Mouse (Mus musculus): ENCODE results near the gene D130052B06Rik. TPM values are rescaled to one million over a fixed set of nuclear protein-coding genes. Genes with fewer than 3 reads are reported as not detected.

The D130052B06Rik gene
- polyA plus RNA-seq, 1 experiment: not detected

DNA sequence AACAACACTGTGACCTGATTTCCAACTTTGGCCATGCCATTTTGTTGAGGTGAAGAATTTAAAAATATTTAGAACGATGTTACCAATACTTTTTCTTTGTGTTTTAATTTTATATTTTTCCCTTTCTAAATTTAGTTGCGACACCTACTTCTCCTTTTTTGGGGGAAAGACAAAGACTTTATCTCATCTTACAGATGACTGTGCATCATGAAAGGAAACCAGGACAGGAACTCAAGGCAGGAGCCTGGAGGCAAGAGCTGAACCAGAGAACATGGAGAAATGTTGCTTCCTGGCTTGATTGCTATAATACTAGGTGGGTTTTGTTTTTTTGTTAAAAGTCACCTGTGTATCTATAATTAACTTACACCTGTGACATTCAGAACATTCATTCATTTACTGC lies 38.0 kb downstream of the D130052B06Rik start:
- Histone ChIP-seq H3K4me3 (ENCODE audit: insufficient read depth, low read depth, low read length) (no peak overlapping the region), H3K27ac (replicated peaks; ENCODE audit: low read depth, low read length) (no peak overlapping the region), H3K4me1 (ENCODE audit: control insufficient read depth, insufficient read depth, insufficient read length, low read length) (no peaks in the 10 kb centered on the region)

DNA sequence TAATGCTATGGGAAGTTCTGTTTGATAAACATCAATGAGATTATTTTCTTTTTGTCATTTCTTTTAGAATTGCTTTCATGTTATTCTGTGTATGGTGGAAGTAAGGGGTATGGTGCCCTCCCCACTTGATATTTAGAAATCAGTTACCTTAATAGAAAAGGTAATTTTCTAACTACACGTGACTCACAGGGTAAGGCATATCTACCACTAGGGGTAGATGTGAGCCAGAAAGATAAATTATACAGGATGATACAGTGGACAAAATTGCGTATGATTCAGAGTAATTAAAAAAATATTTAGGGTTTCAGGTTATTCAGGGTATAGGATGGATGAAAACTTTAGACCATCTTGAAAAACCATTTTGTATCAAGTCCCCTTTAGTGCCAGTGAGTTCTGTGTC lies 50.3 kb downstream of the D130052B06Rik start:
- Histone ChIP-seq H3K4me3 (ENCODE audit: insufficient read depth, low read depth, low read length) (no peak overlapping the region), H3K27ac (replicated peaks; ENCODE audit: low read depth, low read length) (no peak overlapping the region), H3K4me1 (ENCODE audit: control insufficient read depth, insufficient read depth, insufficient read length, low read length) (no peaks in the 10 kb centered on the region)

DNA sequence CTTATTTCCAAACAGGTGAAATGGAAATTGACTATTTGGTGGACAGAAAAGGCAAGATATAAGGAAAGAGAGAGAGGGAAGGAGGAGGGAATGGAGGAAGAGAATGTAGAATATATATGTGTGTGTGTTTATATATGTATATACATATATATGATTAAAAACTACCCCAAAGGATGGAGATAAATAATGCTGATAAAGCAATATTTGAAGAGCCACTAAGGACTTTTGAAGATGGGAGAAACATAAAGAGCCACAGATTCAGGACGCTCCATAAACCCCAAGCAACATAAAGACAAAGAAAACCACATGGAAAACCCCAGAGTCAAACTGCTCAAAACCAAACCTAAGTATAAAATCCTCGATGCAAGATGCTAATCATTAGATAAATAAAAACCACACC lies 55.4 kb downstream of the D130052B06Rik start:
- Histone ChIP-seq H3K4me1 (ENCODE audit: control insufficient read depth, insufficient read depth, insufficient read length, low read length) (no peaks in the 10 kb centered on the region), H3K27ac (replicated peaks; ENCODE audit: low read depth, low read length) (no peak overlapping the region), H3K4me3 (ENCODE audit: insufficient read depth, low read depth, low read length) (no peak overlapping the region)

DNA sequence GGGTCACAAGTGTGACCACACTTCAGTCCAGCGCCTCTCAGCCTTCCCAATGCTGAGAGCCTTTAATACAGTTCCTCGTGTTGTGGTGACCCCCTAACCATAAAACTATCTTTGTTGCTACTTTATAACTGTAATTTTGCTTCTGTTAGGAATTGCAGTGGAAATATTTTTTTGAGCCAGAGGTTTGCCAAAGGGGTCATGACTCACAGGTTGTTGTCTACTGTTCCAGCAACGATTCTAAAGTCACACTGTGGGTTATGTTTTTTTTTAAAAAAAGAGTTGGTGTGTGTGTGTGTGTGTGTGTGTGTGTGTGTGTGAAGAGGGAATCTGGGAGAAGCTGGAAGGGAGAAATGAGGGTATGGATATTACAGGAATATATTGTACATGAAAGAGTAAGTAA lies 56.1 kb downstream of the D130052B06Rik start:
- Histone ChIP-seq H3K4me1 (ENCODE audit: control insufficient read depth, insufficient read depth, insufficient read length, low read length) (no peaks in the 10 kb centered on the region), H3K4me3 (ENCODE audit: insufficient read depth, low read depth, low read length) (no peak overlapping the region), H3K27ac (replicated peaks; ENCODE audit: low read depth, low read length) (no peak overlapping the region)

DNA sequence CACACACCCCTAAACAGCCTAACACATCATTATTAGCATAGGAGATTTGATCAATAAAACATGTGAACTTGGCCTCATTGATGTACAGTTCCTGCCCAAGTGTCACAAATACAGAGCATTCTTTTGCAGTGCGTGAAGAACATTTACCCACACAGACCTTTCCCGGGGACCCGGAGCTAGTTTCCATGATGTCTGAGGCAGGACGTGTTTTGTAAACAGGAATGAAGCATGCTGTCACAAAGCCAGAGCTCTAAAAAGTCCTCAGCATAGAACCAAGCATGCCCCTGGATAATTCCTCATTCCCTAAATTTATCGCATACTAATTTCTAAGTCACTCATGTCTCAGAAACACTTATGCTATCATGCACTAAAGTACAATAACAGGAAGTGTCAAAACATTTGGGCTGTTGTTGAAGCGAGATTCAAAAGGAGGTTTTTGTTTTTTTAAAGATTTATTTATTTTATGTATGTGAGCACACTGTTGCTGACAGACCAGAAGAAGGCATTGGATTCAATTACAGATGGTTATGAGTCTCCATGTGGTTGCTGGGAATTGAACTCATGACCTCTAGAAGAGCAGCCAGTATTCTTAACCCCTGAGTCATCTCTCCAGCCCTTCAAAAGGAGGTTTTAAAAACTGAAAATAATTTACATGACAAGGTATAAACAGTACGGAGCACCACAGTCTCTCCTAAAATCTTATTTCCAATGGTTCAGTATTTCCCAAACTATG lies 56.9 kb downstream of the D130052B06Rik start:
- Histone ChIP-seq H3K4me3 (ENCODE audit: insufficient read depth, low read depth, low read length) (no peak overlapping the region), H3K27ac (replicated peaks; ENCODE audit: low read depth, low read length) (no peak overlapping the region)

DNA sequence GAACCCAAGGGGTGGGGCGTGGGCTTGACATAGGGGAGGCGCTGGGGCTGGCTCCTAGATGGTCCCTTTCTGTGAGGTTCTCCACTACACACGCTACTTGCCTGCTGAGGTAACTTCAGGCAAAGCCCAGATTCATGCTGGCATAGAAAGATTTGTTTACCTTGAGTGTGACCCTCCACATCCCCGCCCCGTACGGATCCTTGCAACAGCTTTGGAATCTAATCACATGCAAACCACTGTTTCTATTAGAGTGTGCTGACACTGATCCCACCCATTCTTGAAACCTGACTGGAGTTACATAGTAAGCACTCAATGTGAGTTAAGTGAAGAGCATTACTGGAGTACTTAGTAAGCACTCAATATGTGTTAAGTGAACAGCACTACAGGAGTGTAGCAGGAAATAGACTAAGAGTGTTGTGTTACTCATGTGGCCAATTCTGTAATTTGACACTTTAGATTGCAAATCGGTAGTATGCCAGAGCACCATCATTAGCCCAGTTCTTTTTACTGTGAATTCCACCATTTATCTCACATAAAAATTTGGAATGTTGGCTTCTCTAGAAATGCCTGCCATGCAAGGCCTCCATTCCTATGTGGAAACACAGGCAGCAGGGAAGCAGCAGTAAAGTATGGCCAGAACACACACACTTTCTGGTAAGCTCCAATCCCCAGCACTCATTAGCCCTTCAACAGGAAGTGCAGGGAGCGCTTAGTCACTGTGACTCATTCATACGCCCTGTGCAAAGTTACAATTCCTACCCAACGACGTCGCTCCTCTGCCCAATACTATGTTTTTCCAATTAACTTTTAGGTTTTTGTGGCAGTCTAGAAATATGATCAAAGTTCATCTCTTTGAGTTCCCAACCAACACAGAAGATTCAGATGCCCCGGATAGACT lies 61.2 kb downstream of the D130052B06Rik start:
- Histone ChIP-seq H3K27ac (replicated peaks; ENCODE audit: low read depth, low read length) (no peak overlapping the region), H3K4me1 (ENCODE audit: control insufficient read depth, insufficient read depth, insufficient read length, low read length) (no peaks in the 10 kb centered on the region), H3K4me3 (ENCODE audit: insufficient read depth, low read depth, low read length) (no peak overlapping the region)

More for the DNA sequence above, 56.9 kb downstream of the D130052B06Rik start:
- H3K4me1 ChIP-seq (ENCODE audit: control insufficient read depth, insufficient read depth, insufficient read length, low read length): no peaks in the 10 kb centered on the region

DNA sequence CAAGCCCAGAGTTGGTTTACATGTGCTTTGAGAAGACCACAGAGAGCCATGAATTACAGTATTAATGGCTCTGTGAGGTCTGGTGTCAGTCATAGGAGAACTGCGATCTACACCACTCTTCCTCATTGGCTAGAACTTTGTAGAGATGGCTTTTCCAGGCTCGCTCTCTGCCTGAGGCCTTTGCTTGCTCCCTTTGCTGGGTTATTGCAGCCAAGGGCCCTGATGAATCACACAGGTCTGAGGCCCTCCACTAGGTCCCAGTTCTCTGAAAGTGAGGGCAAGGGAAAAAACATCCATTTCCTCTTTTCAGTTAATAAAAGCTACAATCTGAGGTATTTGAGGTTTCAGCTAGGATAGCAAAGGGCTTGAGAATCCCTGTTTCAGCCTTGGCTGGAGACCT lies 64.5 kb downstream of the D130052B06Rik start:
- H3K4me1 ChIP-seq (ENCODE audit: control insufficient read depth, insufficient read depth, insufficient read length, low read length): no peaks in the 10 kb centered on the region
- H3K4me3 ChIP-seq (ENCODE audit: insufficient read depth, low read depth, low read length): no peak overlapping the region
- no peak overlapping the region for H3K27ac ChIP-seq (replicated peaks; ENCODE audit: low read depth, low read length)

DNA sequence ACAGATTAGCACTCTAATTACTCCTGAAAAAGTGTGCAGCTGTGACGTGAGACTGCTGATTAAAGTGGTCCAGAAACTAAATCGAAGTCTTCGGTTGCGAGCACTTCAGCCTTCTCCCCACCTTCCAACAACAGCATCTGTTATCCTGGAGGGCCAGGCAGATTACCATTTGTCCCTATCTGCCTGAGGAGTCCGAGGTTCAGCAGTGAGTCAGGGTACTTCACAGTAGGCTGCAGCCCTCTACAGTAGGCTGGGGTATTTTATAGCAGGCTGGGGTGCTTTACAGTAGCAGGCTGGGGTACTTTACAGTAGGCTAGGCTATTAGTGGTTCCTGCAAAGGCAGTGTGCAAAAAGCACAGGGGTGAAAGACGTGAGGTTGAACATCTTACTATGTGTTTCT lies 69.3 kb downstream of the D130052B06Rik start:
- no peaks in the 10 kb centered on the region for H3K4me1 ChIP-seq (ENCODE audit: control insufficient read depth, insufficient read depth, insufficient read length, low read length)
- H3K27ac ChIP-seq (replicated peaks; ENCODE audit: low read depth, low read length): no peak overlapping the region

DNA sequence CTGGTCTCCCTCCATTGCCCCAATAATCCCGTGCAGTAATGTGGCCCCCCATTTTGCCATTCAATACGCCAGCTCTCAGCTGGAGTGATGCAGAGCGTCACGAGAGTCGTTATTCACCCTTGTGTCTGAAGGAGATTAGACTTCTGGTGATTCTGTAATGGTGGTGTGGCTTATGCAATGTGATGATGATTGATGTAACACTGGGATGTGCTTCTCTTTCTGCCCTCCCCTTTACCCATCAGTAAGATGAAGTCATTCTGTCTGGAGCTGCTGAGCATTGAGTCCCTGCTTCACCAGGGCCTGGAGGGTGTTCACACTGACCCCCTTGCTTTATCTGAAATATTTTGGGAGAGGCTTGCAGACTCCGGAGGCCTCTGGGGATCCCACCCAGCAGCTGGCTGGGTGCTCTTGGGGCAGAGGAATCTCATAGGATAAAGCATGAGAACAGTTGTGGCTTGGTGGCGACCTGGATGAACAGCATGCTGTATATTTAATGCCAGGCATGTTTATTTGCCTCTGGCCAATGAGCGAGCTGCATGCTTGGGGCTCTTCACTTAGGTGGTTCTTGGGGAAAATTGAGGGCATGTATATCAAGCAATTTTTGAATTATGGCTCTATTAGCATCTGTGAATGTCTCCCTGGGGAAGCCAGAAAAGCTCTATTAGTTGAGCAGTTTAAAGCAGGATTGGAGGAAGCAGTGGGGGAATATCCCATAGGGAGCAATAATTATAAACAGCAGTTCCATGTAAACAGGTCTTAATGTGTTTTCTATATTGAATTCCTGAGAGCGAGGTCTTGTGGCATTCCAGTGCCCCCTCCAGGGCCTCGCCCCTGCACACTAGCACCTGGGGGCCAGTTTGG lies 71.2 kb downstream of the D130052B06Rik start:
- Histone ChIP-seq H3K4me3 (ENCODE audit: insufficient read depth, low read depth, low read length) (no peak overlapping the region), H3K27ac (replicated peaks; ENCODE audit: low read depth, low read length) (no peak overlapping the region), H3K4me1 (ENCODE audit: control insufficient read depth, insufficient read depth, insufficient read length, low read length) (no peaks in the 10 kb centered on the region)

More for the DNA sequence above, 69.3 kb downstream of the D130052B06Rik start:
- no peak overlapping the region for H3K4me3 ChIP-seq (ENCODE audit: insufficient read depth, low read depth, low read length)

Other genes starting within 250 kb of the D130052B06Rik start
- gene Ranbp17, start 85.6 kb upstream of the D130052B06Rik start, polyA plus RNA-seq (2012; ENCODE audit: insufficient read depth, insufficient read length, missing spikeins): 0.29 and 0.40 TPM in 2 replicates
- not detected in 2 replicates for gene Gabrp, start 20.3 kb upstream of the D130052B06Rik start, polyA plus RNA-seq (2012; ENCODE audit: insufficient read depth, insufficient read length, missing spikeins)